Mouse (Mus musculus) ES-CJ7 (cell line): ENCODE measurements at regions not wholly inside any gene's neighbourhood (a gene's known extent, or its start where the extent isn't known, plus 50 kb on each side); places are given as distances from the start of the nearest gene placed in this dataset.
A peak's percentile ranks its signal among the peaks of the same experiment; 100 is the strongest.

Experiments
- DNase-seq: peaks from one replicate; pipeline ENCODE4 v3.0.0; 2011; ENCODE audit warnings: low read depth, low spot score

DNA sequence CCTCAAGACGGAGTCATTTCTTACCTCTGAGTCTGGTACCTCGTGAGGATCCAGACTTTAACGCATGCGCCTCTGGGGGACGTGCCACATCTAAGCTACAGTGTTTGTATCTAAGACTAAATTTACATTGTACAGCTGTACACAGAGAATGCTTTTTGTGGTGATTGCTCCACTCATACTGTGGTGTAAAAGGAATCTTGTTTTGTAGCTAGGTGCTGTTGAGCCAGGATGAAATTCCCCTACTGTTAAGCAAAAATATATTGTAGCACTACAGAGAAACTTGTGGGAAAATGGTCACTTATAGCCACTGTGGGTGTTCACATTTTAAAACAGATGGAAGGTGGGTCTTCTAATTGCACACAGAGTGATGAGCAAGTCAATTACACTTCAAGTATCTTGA, 99.1 kb downstream of the Gpr63 start:
- no peak for DNase-seq

DNA sequence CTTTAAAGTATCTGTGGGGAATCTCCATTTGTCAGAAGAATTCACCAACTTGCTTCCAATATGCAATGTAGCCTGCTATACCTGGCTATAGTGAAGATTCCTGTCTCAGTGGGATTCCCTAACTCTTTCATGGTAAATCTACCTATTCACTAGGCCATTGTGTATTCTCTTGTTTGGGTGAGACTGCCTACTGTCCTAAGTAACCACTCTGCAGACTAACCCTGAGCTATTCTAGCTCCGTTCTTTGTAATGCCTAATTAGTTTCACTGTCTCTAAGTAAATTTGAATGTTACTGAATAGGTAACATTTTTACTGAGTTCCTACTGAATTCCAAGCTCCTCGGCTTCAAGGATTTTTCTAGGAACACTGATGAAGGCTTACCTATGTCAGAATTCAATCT, 126.5 kb downstream of the Gpr63 start:
- DNase-seq: peak; percentile 69

GRCm38 (mm10) chr4:25101526-25101925, 135.3 kb downstream of the Gpr63 start:
- no peak for DNase-seq

DNA sequence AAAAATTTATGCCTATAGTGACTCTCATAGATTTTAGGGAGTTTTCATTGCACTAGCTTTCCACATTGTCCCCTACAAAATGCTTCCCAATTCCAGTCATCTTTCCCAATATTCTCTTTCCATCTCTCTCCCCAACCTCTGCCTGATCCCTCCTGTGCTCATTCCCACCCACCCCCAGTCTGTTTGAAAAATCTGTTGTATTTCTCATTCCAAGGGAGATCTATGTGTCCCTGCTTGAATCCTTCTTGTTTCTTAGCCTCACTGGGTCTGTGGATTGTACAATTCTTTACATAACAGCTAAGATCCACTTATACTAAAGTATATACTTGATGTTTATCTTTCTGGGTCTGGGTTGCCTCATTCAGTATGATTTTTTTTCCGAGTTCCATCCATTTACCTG, 101.4 kb downstream of the Fhl5 start:
- DNase-seq: no peak
